Comparison of ENCODE assay signal across 8 mouse cellular contexts in genomic region chr12:112793601-112794355, GRCm38 (mm10). TPM values are rescaled to one million over a fixed set of nuclear protein-coding genes. Genes with fewer than 3 reads are reported as not detected.
DNase-seq lines count a peak whose midpoint lies in the region; ATAC-seq and TF ChIP-seq lines count a peak whose summit lies in the region.

No protein-coding gene starts in this region.

- H3K4me2 ChIP-seq in kidney, embryonic 16.5 days (replicated peaks; ENCODE audit: low read depth, low read length), result no peak overlapping the region
- H3K4me2 ChIP-seq in heart, embryonic 15.5 days, result peak overlapping the region; percentile 46

- no peak for DNase-seq in kidney, postnatal 25 days
- DNase-seq in adrenal gland, postnatal 36 days, result peak; percentile 71 to 77
- DNase-seq in thymus, adult 2 months, result no peak
- no peak for DNase-seq in cerebellum, adult 18-20 months
- DNase-seq in kidney, adult 9 months, result no peak

- H3K9ac ChIP-seq in kidney, embryonic 16.5 days (replicated peaks; ENCODE audit: low read length), result peak overlapping the region; percentile 19; the same call in 1 of the 2 replicates
- no peak overlapping the region; the same call in 1 of the 2 replicates for H3K9ac ChIP-seq in heart, embryonic 15.5 days

- no peak overlapping the region; the same call in 1 of the 2 replicates for H3K27ac ChIP-seq in kidney, embryonic 16.5 days (ENCODE audit: low read length)
- peak overlapping the region; percentile 84 for H3K27ac ChIP-seq in heart, embryonic 15.5 days
- no peak overlapping the region for H3K27ac ChIP-seq in thymus, adult 2 months (ENCODE audit: control insufficient read depth, insufficient read depth, low read length)

- H3K36me3 ChIP-seq in kidney, embryonic 16.5 days (ENCODE audit: insufficient read depth, low read length), result no peaks in the 10 kb centered on the region
- no peaks in the 10 kb centered on the region for H3K36me3 ChIP-seq in heart, embryonic 15.5 days
- no peaks in the 10 kb centered on the region for H3K36me3 ChIP-seq in thymus, adult 2 months (ENCODE audit: control insufficient read depth, insufficient read depth, low read length)

- 73% methylated on average over 13 of the region's 13 CpGs for WGBS in kidney, embryonic 16.5 days
- 55% methylated on average over 13 of the region's 13 CpGs for WGBS in heart, embryonic 15.5 days
- WGBS in thymus, adult 2 months, result 93% methylated on average over 13 of the region's 13 CpGs

- TF ChIP-seq POLR2A in thymus, adult 2 months (IDR thresholded peaks at IDR 0.05; ENCODE audit: control insufficient read depth, extremely low read depth, insufficient read depth, low read length, poor library complexity), result no peak

- peak; percentile 44; the same call in 1 of the 2 replicates for ATAC-seq in kidney, embryonic 16.5 days (ENCODE audit: low FRiP score, low TSS enrichment)
- peak; percentile 83 for ATAC-seq in heart, embryonic 15.5 days (replicated peaks; ENCODE audit: insufficient number of reproducible peaks, insufficient read depth, low FRiP score, low read depth)
- ATAC-seq in megakaryocyte, adult 5-6 weeks (ENCODE audit: poor library complexity, severe bottlenecking), result 0 out of 2 replicates have a peak, but pooled peaks have one; percentile 21

- no peak for TF ChIP-seq CTCF in thymus, adult 2 months (IDR thresholded peaks at IDR 0.05; ENCODE audit: borderline replicate concordance, control insufficient read depth, extremely low read depth, insufficient read depth, low read length, poor library complexity)

- H3K4me1 ChIP-seq in kidney, embryonic 16.5 days (ENCODE audit: insufficient read depth, low read length), result peaks cover 25% of the 10 kb centered on the region
- H3K4me1 ChIP-seq in heart, embryonic 15.5 days (replicated peaks), result peaks cover 57% of the 10 kb centered on the region
- 0 out of 2 replicates have a peak, but pooled peaks cover 2% of the 10 kb centered on the region for H3K4me1 ChIP-seq in thymus, adult 2 months (replicated peaks; ENCODE audit: control insufficient read depth, insufficient read depth, low read length)

- H3K27me3 ChIP-seq in kidney, embryonic 16.5 days (ENCODE audit: insufficient read depth, low read length), result no peaks in the 10 kb centered on the region
- H3K27me3 ChIP-seq in heart, embryonic 15.5 days, result peaks cover 4% of the 10 kb centered on the region; the same call in 1 of the 2 replicates
- H3K27me3 ChIP-seq in thymus, adult 2 months (ENCODE audit: control insufficient read depth, insufficient read depth, low read length), result no peaks in the 10 kb centered on the region

- no peaks in the 10 kb centered on the region for H3K9me3 ChIP-seq in kidney, embryonic 16.5 days (ENCODE audit: low read length)
- no peaks in the 10 kb centered on the region for H3K9me3 ChIP-seq in heart, embryonic 15.5 days (replicated peaks)

- H3K4me3 ChIP-seq in kidney, embryonic 16.5 days (ENCODE audit: low read length), result no peak overlapping the region
- no peak overlapping the region for H3K4me3 ChIP-seq in heart, embryonic 15.5 days
- H3K4me3 ChIP-seq in thymus, adult 2 months (ENCODE audit: control insufficient read depth, insufficient read depth, low read length), result no peak overlapping the region

RNA-seq across cellular contexts. Expression of gene Ahnak2, which starts 8.7 kb away (rescaled TPM):
- 0.91 and 1.2 TPM in 2 replicates for polyA plus RNA-seq in kidney, embryonic 16.5 days (2015; fragmentation: Nextera tagmentation; extraction: Ambion mirVana)
- 1 to 10 TPM; 7.5 to 7.7 TPM for total RNA-seq in adrenal gland, postnatal 36 days (2021)
- 2.1 and 2.4 TPM in 2 replicates for polyA plus RNA-seq in heart, embryonic 15.5 days (2015; fragmentation: Nextera tagmentation; extraction: Ambion mirVana)
- total RNA-seq in megakaryocyte, adult 5-6 weeks (2015), result not detected in 2 replicates
- 0.04 and 0.15 TPM in 2 replicates for total RNA-seq in megakaryocyte, adult 5-6 weeks (2017)
- 3.3 and 4.0 TPM in 2 replicates for polyA plus RNA-seq in thymus, adult 2 months (2012; rRNA removed)

RNA-seq across cellular contexts. Expression of gene Clba1, which starts 15.0 kb away (rescaled TPM):
- polyA plus RNA-seq in kidney, embryonic 16.5 days (2015; fragmentation: Nextera tagmentation; extraction: Ambion mirVana), result 14.0 and 14.7 TPM in 2 replicates
- 10 to 100 TPM; 10.0 to 12.0 TPM for total RNA-seq in adrenal gland, postnatal 36 days (2021)
- polyA plus RNA-seq in heart, embryonic 15.5 days (2015; fragmentation: Nextera tagmentation; extraction: Ambion mirVana), result 5.7 and 7.3 TPM in 2 replicates
- 0.16 and 0.32 TPM in 2 replicates for total RNA-seq in megakaryocyte, adult 5-6 weeks (2015)
- 0.40 and 0.69 TPM in 2 replicates for total RNA-seq in megakaryocyte, adult 5-6 weeks (2017)
- 2.8 and 2.9 TPM in 2 replicates for polyA plus RNA-seq in thymus, adult 2 months (2012; rRNA removed)

RNA-seq across cellular contexts. Expression of gene Pld4, which starts 33.3 kb away (rescaled TPM):
- polyA plus RNA-seq in kidney, embryonic 16.5 days (2015; fragmentation: Nextera tagmentation; extraction: Ambion mirVana), result 7.3 and 7.4 TPM in 2 replicates
- total RNA-seq in adrenal gland, postnatal 36 days (2021), result 10 to 100 TPM in 1 of 2 experiments, 1 to 10 TPM in 1; 7.5 to 11.9 TPM
- polyA plus RNA-seq in heart, embryonic 15.5 days (2015; fragmentation: Nextera tagmentation; extraction: Ambion mirVana), result 7.2 and 34.0 TPM in 2 replicates
- 532 and 545 TPM in 2 replicates for total RNA-seq in megakaryocyte, adult 5-6 weeks (2015)
- total RNA-seq in megakaryocyte, adult 5-6 weeks (2017), result 316 and 364 TPM in 2 replicates
- 82.3 and 99.8 TPM in 2 replicates for polyA plus RNA-seq in thymus, adult 2 months (2012; rRNA removed)

RNA-seq across cellular contexts. Expression of gene Cdca4, which starts 35.4 kb away (rescaled TPM):
- 113 and 124 TPM in 2 replicates for polyA plus RNA-seq in kidney, embryonic 16.5 days (2015; fragmentation: Nextera tagmentation; extraction: Ambion mirVana)
- total RNA-seq in adrenal gland, postnatal 36 days (2021), result 10 to 100 TPM; 14.7 to 19.5 TPM
- 34.6 and 53.3 TPM in 2 replicates for polyA plus RNA-seq in heart, embryonic 15.5 days (2015; fragmentation: Nextera tagmentation; extraction: Ambion mirVana)
- 62.0 and 67.7 TPM in 2 replicates for total RNA-seq in megakaryocyte, adult 5-6 weeks (2015)
- total RNA-seq in megakaryocyte, adult 5-6 weeks (2017), result 48.9 and 57.9 TPM in 2 replicates
- polyA plus RNA-seq in thymus, adult 2 months (2012; rRNA removed), result 124 and 126 TPM in 2 replicates

Comparison
In these comparisons a context has a peak if more than half of its experiments do, and no peak if none do; other contexts are left out.
1. ATAC-seq: peak in every context shown above with its lines; median percentile 83 in heart, embryonic 15.5 days; 44 in kidney, embryonic 16.5 days; 21 in megakaryocyte, adult 5-6 weeks.
2. DNase-seq: peak in adrenal gland, postnatal 36 days (2 of 2); none in kidney, postnatal 25 days (0 of 2), thymus, adult 2 months (single experiment), cerebellum, adult 18-20 months (0 of 2) and kidney, adult 9 months (single experiment).